Mouse (Mus musculus) forebrain, postnatal 0 days (tissue): ENCODE measurements at regions not wholly inside any gene's neighbourhood (a gene's known extent, or its start where the extent isn't known, plus 50 kb on each side); places are given as distances from the start of the nearest gene placed in this dataset.

Experiments used
- ATAC-seq: fragments of 200-750 bp; cut with Nextera tagmentation; 2 replicates; pipeline ENCODE4 v1.8.0; 2017; ENCODE audit warnings: mild to moderate bottlenecking, moderate library complexity
- DNase-seq: peaks from one replicate; pipeline ENCODE4 v3.0.0-alpha.2; 2015
- H3K27ac ChIP-seq: fragments of 300-500 bp; sonication (generic); 2 replicates; pipeline ENCODE4 v1.5.1; 2014; ENCODE audit warnings: low read depth, mild to moderate bottlenecking, antibody characterized with exemption, low read length, moderate library complexity, mixed read lengths
- H3K27me3 ChIP-seq: fragments of 300-500 bp; sonication (generic); 2 replicates; pipeline ENCODE4 v1.6.1; 2014; ENCODE audit warnings: mild to moderate bottlenecking, low read length, mixed read lengths; ENCODE audit not compliant: insufficient read depth
- H3K36me3 ChIP-seq: fragments of 300-500 bp; sonication (generic); 2 replicates; pipeline ENCODE4 v1.6.1; 2014; ENCODE audit warnings: mild to moderate bottlenecking, moderate library complexity; ENCODE audit not compliant: insufficient read depth
- H3K4me1 ChIP-seq: fragments of 300-500 bp; sonication (generic); 2 replicates; pipeline ENCODE4 v1.6.1; 2014; ENCODE audit warnings: antibody characterized with exemption; ENCODE audit not compliant: insufficient read depth
- H3K4me2 ChIP-seq: fragments of 300-500 bp; sonication (generic); 2 replicates; pipeline ENCODE4 v1.6.1; 2014; ENCODE audit warnings: low read depth, mild to moderate bottlenecking, moderate library complexity
- H3K4me3 ChIP-seq: fragments of 300-500 bp; sonication (generic); 2 replicates; pipeline ENCODE4 v1.5.1; 2014; ENCODE audit warnings: low read depth, low read length, mixed read lengths
- H3K9ac ChIP-seq: fragments of 300-500 bp; sonication (generic); 2 replicates; pipeline ENCODE4 v1.6.1; 2014; ENCODE audit warnings: mild to moderate bottlenecking
- H3K9me3 ChIP-seq: fragments of 300-500 bp; sonication (generic); 2 replicates; pipeline ENCODE4 v1.6.1; 2016; ENCODE audit warnings: low read length
- CTCF ChIP-seq: sonication (generic); IDR thresholded peaks from 2 replicates; pipeline ENCODE4 v1.5.1; 2016; ENCODE audit warnings: antibody characterized with exemption, control low read depth, low read depth
- WGBS: fragments of 180-500 bp; shearing (Covaris S2); extraction: QIAGEN DNeasy Blood & Tissue Kit; methylation state at CpG from one replicate; pipeline ENCODE4 v1.1.7; 2014; 5-methylcytosine and 5-hydroxymethylcytosine counted together

DNA sequence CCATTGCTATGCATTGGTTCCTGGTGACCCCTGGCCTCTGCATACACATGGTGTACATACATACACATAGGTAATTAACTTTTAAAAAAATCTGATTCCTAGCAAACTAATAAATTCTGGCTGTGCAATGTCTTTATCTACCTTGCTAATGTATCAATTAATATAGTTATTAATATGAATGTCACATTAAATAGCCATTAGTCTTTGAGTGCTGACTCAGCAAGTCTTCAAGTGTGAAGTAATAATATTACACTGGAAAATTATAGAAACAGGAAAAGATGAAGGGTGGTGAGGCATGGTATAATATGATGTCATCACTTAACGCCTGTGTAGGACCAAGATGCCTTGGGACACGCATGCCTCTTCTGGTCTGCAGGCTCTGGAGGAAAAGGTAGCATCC lies 126.5 kb upstream of the Krr1 start:
- 94% methylated on average over 2 of the region's 2 CpGs for WGBS
- Histone ChIP-seq H3K27me3 (no peaks in the 10 kb centered on the region), H3K9ac (no peak overlapping the region), H3K27ac (no peak overlapping the region), H3K9me3 (no peaks in the 10 kb centered on the region), H3K36me3 (no peaks in the 10 kb centered on the region), H3K4me2 (no peak overlapping the region), H3K4me3 (no peak overlapping the region), H3K4me1 (no peaks in the 10 kb centered on the region)
- no peak for ATAC-seq
- no peak for DNase-seq
- no peak for TF ChIP-seq CTCF

DNA sequence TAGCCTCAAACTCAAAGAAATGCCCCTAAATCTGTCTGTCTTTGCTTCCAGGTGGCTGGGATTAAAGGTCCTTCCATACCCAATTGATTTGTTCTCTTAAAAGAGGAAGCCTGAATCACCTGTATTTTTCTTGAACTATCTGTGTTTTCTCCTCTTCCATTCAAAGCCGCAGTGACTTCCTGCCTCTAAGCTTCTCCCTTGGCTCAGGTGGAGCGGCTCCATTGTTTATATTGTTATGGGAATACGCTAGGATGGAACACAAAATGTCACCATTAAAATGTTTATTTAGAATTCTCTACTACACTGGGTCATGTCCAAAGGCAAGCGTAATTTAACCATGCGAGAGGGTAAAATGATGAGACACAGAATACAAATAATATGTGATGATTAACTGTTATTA lies 118.2 kb upstream of the Krr1 start:
- DNase-seq: no peak
- no peaks in the 10 kb centered on the region for H3K9me3 ChIP-seq
- no peak for ATAC-seq
- no peaks in the 10 kb centered on the region for H3K4me1 ChIP-seq
- WGBS: 77% methylated on average over 5 of the region's 5 CpGs
- no peak for TF ChIP-seq CTCF
- no peaks in the 10 kb centered on the region for H3K27me3 ChIP-seq
- no peak overlapping the region for H3K9ac ChIP-seq
- H3K27ac ChIP-seq: no peak overlapping the region
- no peak overlapping the region for H3K4me2 ChIP-seq
- H3K36me3 ChIP-seq: no peaks in the 10 kb centered on the region
- no peak overlapping the region for H3K4me3 ChIP-seq

DNA sequence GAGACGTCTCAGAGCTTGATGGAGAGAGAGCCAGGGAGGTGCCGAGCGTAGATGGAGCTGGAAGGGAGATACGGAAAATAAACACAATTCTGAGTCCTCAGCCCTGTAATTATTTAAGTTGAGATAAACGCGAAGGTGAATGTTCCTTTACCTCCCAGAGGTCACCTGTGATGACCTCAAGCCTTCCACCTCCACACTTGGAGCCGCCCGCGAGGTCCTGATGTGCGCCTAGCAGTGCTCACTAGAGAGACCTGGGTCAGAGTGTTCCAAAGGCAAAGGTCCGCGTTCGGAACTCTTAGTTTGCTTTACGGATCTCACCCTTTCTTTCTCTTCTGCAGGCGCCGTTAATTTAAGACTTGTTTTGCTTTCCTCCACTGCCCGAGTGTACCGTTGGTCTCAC lies 117.0 kb upstream of the Krr1 start:
- Histone ChIP-seq H3K27me3 (no peaks in the 10 kb centered on the region), H3K4me3 (no peak overlapping the region), H3K9me3 (no peaks in the 10 kb centered on the region), H3K4me2 (no peak overlapping the region), H3K9ac (no peak overlapping the region), H3K36me3 (no peaks in the 10 kb centered on the region), H3K4me1 (no peaks in the 10 kb centered on the region), H3K27ac (no peak overlapping the region)
- ATAC-seq: no peak
- no peak for DNase-seq
- TF ChIP-seq CTCF: no peak
- WGBS: 95% methylated on average over 18 of the region's 18 CpGs

DNA sequence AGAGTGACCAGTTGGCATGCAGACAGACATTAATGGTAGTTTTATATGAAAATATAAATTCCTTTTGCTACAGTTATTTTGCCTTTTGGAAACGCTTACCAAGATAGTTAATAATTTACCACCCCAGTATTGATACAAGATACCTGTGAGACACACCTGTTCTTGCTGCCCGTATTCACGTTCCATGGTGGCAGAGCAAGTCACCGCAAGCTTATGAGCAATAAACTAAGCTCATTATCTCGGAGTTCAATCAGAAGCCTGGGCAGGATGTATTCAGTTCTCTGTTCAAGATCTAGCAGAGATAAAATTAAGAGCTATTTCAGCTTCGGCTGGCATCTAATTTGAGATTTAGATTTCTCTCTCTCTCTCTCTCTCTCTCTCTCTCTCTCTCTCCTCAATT lies 114.1 kb upstream of the Krr1 start:
- Histone ChIP-seq H3K4me3 (no peak overlapping the region), H3K36me3 (no peaks in the 10 kb centered on the region), H3K9ac (no peak overlapping the region), H3K27me3 (no peaks in the 10 kb centered on the region), H3K4me1 (no peaks in the 10 kb centered on the region), H3K9me3 (no peaks in the 10 kb centered on the region), H3K4me2 (no peak overlapping the region), H3K27ac (no peak overlapping the region)
- DNase-seq (no peak), ATAC-seq (no peak)
- WGBS: 84% methylated on average over 6 of the region's 6 CpGs
- TF ChIP-seq CTCF: no peak

DNA sequence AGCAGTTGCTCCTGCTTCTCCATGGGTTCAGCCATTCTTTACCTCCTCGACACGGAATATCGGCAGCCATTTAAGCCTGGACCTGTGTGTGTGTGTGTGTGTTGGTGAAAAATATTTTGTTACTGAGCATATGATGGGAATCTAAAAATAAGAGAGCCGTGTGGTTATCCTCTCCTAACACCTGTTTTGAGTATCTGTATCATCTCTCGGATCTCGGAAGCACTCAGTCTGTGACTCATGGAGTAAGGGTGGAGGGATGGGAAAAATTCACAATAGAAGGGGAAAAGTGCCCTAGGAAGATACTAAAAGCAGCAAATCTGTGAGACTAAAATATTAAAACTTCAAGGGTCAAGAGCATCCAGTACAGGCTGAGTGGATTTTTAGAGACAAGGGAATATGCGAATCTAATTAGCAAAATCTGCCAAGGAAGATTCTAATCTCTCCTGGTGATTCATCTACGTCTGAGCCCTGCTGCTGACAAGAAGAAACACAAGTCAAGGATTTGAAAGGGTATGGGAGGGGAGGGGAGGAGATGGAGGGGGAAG lies 107.1 kb upstream of the Krr1 start:
- DNase-seq (no peak), ATAC-seq (no peak)
- Histone ChIP-seq H3K4me1 (no peaks in the 10 kb centered on the region), H3K27ac (no peak overlapping the region), H3K27me3 (no peaks in the 10 kb centered on the region), H3K4me3 (no peak overlapping the region), H3K36me3 (no peaks in the 10 kb centered on the region), H3K4me2 (no peak overlapping the region), H3K9ac (no peak overlapping the region), H3K9me3 (no peaks in the 10 kb centered on the region)
- no peak for TF ChIP-seq CTCF
- WGBS: 75% methylated on average over 8 of the region's 8 CpGs

DNA sequence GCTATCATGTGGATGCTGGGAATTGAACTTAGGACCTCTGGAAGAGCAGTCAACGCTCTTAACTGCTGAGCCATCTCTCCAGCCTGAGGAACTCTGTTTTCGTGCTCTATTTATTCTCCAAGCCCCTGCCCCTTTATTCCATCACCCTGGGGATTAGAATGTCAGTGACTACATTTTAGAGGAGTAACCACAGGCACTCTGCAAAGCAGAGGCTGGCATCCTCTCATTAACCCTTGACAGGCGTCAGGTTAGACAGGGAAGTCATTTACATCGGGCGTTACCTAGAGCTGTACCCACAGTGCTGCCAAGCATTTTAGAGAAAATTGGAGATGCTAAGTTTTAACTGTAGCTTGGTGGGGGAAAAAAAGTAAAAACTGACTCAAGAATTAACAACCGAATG lies 105.4 kb upstream of the Krr1 start:
- Histone ChIP-seq H3K9me3 (no peaks in the 10 kb centered on the region), H3K27me3 (no peaks in the 10 kb centered on the region), H3K4me2 (no peak overlapping the region), H3K36me3 (no peaks in the 10 kb centered on the region), H3K9ac (no peak overlapping the region), H3K27ac (no peak overlapping the region), H3K4me1 (no peaks in the 10 kb centered on the region), H3K4me3 (no peak overlapping the region)
- DNase-seq (no peak), ATAC-seq (peak; percentile 48; the same call in 1 of the 2 replicates)
- no peak for TF ChIP-seq CTCF
- WGBS: 12% methylated on average over 6 of the region's 6 CpGs

DNA sequence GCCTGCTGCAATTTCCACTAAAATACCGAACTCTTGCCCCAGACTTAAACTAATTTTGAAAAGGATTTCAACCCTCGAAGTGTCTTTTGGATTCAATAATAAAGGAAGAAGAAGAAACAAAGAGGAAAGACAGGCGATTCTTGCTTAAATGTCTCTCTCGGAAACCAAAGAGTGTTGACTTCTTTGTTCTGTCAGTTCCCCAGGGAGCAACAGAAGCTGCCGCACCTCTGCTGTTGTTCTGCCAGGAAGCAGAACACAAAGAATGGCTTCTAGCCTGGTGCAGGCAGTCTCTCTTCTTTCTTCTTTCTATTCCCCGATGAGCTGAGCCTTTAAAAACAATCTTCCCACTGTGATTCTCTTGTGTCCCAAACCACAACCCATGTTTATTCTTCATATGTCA lies 104.9 kb upstream of the Krr1 start:
- Histone ChIP-seq H3K27ac (no peak overlapping the region), H3K9ac (no peak overlapping the region), H3K4me1 (no peaks in the 10 kb centered on the region), H3K36me3 (no peaks in the 10 kb centered on the region), H3K4me2 (no peak overlapping the region), H3K27me3 (no peaks in the 10 kb centered on the region), H3K4me3 (no peak overlapping the region), H3K9me3 (no peaks in the 10 kb centered on the region)
- TF ChIP-seq CTCF: no peak
- WGBS: 3% methylated on average over 6 of the region's 6 CpGs
- ATAC-seq (peak; percentile 68; the same call in 1 of the 2 replicates), DNase-seq (peak; percentile 37)

DNA sequence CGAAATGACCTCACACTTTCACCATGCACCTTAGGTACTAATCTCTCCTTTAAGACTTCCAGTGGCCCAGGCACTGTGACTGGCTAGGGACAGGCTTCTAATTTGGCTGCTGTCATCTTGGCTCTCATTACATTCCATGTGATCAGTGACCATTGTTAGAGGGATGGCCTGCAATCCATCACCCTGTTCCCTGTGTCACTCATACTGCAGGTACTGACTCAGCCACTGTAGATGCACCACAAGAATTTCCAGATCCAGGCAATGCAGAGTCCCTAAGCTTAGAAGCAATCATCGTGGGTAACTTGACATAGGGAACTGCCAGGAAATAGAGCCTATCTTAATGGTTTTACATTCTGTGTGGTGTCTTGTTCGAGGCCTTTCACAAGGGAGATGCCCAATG lies 92.1 kb upstream of the Krr1 start:
- ATAC-seq: no peak
- no peak for TF ChIP-seq CTCF
- WGBS: 73% methylated on average over 3 of the region's 3 CpGs

More for the DNA sequence above, 92.1 kb upstream of the Krr1 start:
- DNase-seq: no peak
- Histone ChIP-seq H3K4me3 (no peak overlapping the region), H3K4me2 (no peak overlapping the region), H3K4me1 (peaks cover 6% of the 10 kb centered on the region; the same call in 1 of the 2 replicates), H3K9ac (no peak overlapping the region), H3K27me3 (no peaks in the 10 kb centered on the region), H3K27ac (no peak overlapping the region), H3K9me3 (no peaks in the 10 kb centered on the region), H3K36me3 (no peaks in the 10 kb centered on the region)
